Mouse (Mus musculus): ENCODE results near the gene Vmn2r-ps159. TPM values are rescaled to one million over a fixed set of nuclear protein-coding genes. Genes with fewer than 3 reads are reported as not detected.

Vmn2r-ps159 gene
- not detected for polyA plus RNA-seq (2014; fragmentation: Illumina TruSeq; extraction: RNeasy Lipid Tissue Mini Kit (QIAGEN cat#74804); ENCODE audit: low read depth, low replicate concordance)

DNA sequence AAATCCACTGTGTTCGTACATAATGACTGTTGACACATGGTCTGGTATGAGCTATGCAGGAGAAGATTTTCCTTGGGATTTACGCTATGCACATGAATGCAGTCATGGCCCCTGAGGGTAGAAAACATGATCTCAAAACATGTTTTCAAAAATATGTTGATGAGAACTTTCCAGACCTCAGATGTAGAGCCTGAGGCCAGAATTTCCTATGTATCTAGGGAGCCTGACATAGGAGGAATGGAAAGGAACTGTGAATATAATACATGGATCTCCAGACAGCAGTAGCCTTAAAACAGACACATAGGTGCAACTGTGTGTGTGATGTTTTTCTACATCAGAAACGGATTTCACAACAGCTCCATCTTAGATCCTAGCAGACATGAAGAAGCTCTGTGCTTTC lies at the start of gene Vmn2r-ps159:
TSS of gene Vmn2r-ps159 (plus strand) at position 301 of the 400 bp plus-strand sequence.

Other genes starting within 250 kb of the Vmn2r-ps159 start
- gene 9430015G10Rik, start 221.1 kb upstream of the Vmn2r-ps159 start, polyA plus RNA-seq (2014; fragmentation: Illumina TruSeq; extraction: RNeasy Lipid Tissue Mini Kit (QIAGEN cat#74804); ENCODE audit: low read depth, low replicate concordance), result 2.3 TPM
- gene Rnf223, start 200.6 kb upstream of the Vmn2r-ps159 start, polyA plus RNA-seq (2014; fragmentation: Illumina TruSeq; extraction: RNeasy Lipid Tissue Mini Kit (QIAGEN cat#74804); ENCODE audit: low read depth, low replicate concordance), result not detected
- gene Agrn, start 133.6 kb upstream of the Vmn2r-ps159 start, polyA plus RNA-seq (2014; fragmentation: Illumina TruSeq; extraction: RNeasy Lipid Tissue Mini Kit (QIAGEN cat#74804); ENCODE audit: low read depth, low replicate concordance), result 7.5 TPM
- gene Isg15, start 130.3 kb upstream of the Vmn2r-ps159 start, polyA plus RNA-seq (2014; fragmentation: Illumina TruSeq; extraction: RNeasy Lipid Tissue Mini Kit (QIAGEN cat#74804); ENCODE audit: low read depth, low replicate concordance), result not detected
- gene AW011738, start 127.8 kb upstream of the Vmn2r-ps159 start, polyA plus RNA-seq (2014; fragmentation: Illumina TruSeq; extraction: RNeasy Lipid Tissue Mini Kit (QIAGEN cat#74804); ENCODE audit: low read depth, low replicate concordance), result 0.41 TPM
- 1.1 TPM for gene Perm1, start 115.2 kb upstream of the Vmn2r-ps159 start, polyA plus RNA-seq (2014; fragmentation: Illumina TruSeq; extraction: RNeasy Lipid Tissue Mini Kit (QIAGEN cat#74804); ENCODE audit: low read depth, low replicate concordance)
- 1.8 TPM for gene Plekhn1, start 96.2 kb upstream of the Vmn2r-ps159 start, polyA plus RNA-seq (2014; fragmentation: Illumina TruSeq; extraction: RNeasy Lipid Tissue Mini Kit (QIAGEN cat#74804); ENCODE audit: low read depth, low replicate concordance)
- 6.1 TPM for gene Noc2l, start 95.1 kb upstream of the Vmn2r-ps159 start, polyA plus RNA-seq (2014; fragmentation: Illumina TruSeq; extraction: RNeasy Lipid Tissue Mini Kit (QIAGEN cat#74804); ENCODE audit: low read depth, low replicate concordance)
- gene Samd11, start 75.4 kb upstream of the Vmn2r-ps159 start, polyA plus RNA-seq (2014; fragmentation: Illumina TruSeq; extraction: RNeasy Lipid Tissue Mini Kit (QIAGEN cat#74804); ENCODE audit: low read depth, low replicate concordance), result not detected